Mouse (Mus musculus) neural tube, embryonic 14.5 days (tissue): ENCODE results near the gene P2ry1. TPM values are rescaled to one million over a fixed set of nuclear protein-coding genes. Genes with fewer than 3 reads are reported as not detected.
A peak's percentile ranks its signal among the peaks of the same experiment; 100 is the strongest.

ENCODE experiments used
- ATAC-seq: fragments of 200-750 bp; cut with Nextera tagmentation; 2 replicates; pipeline ENCODE4 v1.8.0; 2017; ENCODE audit warnings: low read depth, mild to moderate bottlenecking, moderate TSS enrichment, moderate library complexity
- H3K27ac ChIP-seq: fragments of 300-500 bp; sonication (generic); 2 replicates; pipeline ENCODE4 v1.5.1; 2014; ENCODE audit warnings: low read depth, mild to moderate bottlenecking, control low read depth, low read length, moderate library complexity, mixed read lengths
- H3K27me3 ChIP-seq: fragments of 300-500 bp; sonication (generic); 2 replicates; pipeline ENCODE4 v1.6.1; 2014; ENCODE audit warnings: low read length; ENCODE audit not compliant: control insufficient read depth, insufficient read depth
- H3K36me3 ChIP-seq: fragments of 300-500 bp; sonication (generic); 2 replicates; pipeline ENCODE4 v1.6.1; 2014; ENCODE audit warnings: low read length, mixed read lengths; ENCODE audit not compliant: control insufficient read depth, insufficient read depth
- H3K4me1 ChIP-seq: fragments of 300-500 bp; sonication (generic); 2 replicates; pipeline ENCODE4 v1.6.1; 2014; ENCODE audit warnings: low read length; ENCODE audit not compliant: control insufficient read depth, insufficient read depth
- H3K4me2 ChIP-seq: fragments of 300-500 bp; sonication (generic); 2 replicates; pipeline ENCODE4 v1.6.1; 2014; ENCODE audit warnings: mild to moderate bottlenecking, low read depth, low read length, control low read depth
- H3K4me3 ChIP-seq: fragments of 300-500 bp; sonication (generic); 2 replicates; pipeline ENCODE4 v1.5.1; 2014; ENCODE audit warnings: low read depth, low read length, control low read depth, mixed read lengths
- H3K9ac ChIP-seq: fragments of 300-500 bp; sonication (generic); replicated peaks from 2 replicates; pipeline ENCODE4 v1.6.1; 2014; ENCODE audit warnings: low read depth, mild to moderate bottlenecking, control low read depth, low read length, mixed read lengths
- H3K9me3 ChIP-seq: fragments of 300-500 bp; sonication (generic); 2 replicates; pipeline ENCODE4 v1.6.1; 2016; ENCODE audit warnings: low read length; ENCODE audit not compliant: control insufficient read depth
- WGBS: fragments of 180-500 bp; shearing (Covaris S2); extraction: QIAGEN DNeasy Blood & Tissue Kit; methylation state at CpG from one replicate; pipeline ENCODE4 v1.1.7; 2014; 5-methylcytosine and 5-hydroxymethylcytosine counted together
- polyA plus RNA-seq: library from polyadenylated mRNA; unstranded; fragments of >200 nt; fragmentation: Nextera tagmentation; extraction: Ambion mirVana; gene quantifications from 2 replicates; pipeline ENCODE4 v1.2.1, GENCODE M21; 2014

Gene P2ry1
- 1.7 and 3.5 TPM in 2 replicates for polyA plus RNA-seq

DNA sequence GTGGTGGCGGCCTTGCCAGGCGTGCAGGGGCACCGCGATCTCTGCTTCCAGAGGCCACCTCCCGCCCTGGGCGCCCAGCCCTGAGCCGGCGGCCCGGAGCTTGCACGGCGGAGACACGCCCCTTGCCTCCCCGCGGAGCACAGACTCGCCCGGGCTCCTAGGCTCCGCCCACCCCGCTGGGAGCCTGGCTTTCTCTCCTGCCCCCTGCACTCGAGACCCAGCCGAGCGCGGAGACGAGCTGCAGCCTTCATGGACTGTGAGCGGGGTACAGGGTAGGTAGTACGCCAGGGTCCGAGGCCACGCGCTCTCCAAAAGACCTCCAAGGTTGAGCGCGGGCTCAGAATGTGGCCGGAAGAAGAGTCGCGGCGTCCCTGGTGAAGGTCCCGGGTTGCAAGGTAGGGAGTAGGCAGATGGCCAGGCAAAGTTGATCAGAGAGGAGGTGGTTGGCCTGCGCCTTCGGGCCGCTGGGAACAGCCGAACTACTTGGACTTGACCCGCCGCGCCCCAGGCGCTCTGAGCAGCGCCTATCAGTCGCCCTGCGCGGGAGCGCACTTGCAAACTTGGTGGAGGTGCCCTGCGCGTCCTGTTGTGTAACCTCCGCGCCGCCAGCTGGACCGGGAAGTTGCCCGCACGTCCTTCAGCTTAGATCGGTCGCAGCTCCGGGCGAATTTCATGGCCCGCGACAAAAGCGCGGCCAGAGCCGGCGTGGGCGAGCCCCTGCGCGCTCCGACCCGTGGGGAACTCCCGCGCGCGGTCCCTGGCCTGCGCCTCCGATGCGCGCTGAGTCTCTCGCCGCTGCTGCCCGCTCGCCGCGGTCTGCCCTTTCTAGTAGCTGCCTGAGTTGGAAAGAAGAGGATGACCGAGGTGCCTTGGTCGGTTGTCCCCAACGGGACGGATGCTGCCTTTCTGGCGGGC, at the start of gene P2ry1:
Gene P2ry1, plus strand, starts transcription at position 209 of the 915 bp plus-strand sequence.
- Histone ChIP-seq H3K36me3 (no peaks in the 10 kb centered on the region), H3K4me1 (no peaks in the 10 kb centered on the region), H3K4me2 (peak within 1 kb of the TSS; percentile 99), H3K27me3 (peaks cover 13% of the 10 kb centered on the region), H3K9me3 (no peaks in the 10 kb centered on the region), H3K9ac (peak within 1 kb of the TSS; percentile 56), H3K4me3 (peak within 1 kb of the TSS; percentile 60), H3K27ac (no peak within 1 kb of the TSS)
- peak; percentile 97 for ATAC-seq
- WGBS: under 1% methylated on average over 90 of the region's 90 CpGs

- Histone ChIP-seq H3K4me2 (no peak overlapping the region), H3K27ac (no peak overlapping the region), H3K9me3 (no peaks in the 10 kb centered on the region), H3K9ac (no peak overlapping the region), H3K4me1 (no peaks in the 10 kb centered on the region), H3K27me3 (no peaks in the 10 kb centered on the region), H3K4me3 (no peak overlapping the region), H3K36me3 (no peaks in the 10 kb centered on the region)
- WGBS: 63% methylated on average over 5 of the region's 5 CpGs
- no peak for ATAC-seq
These were observed 49.3 kb upstream of the P2ry1 start for GRCm38 (mm10) chr3:60953199-60953736.

DNA sequence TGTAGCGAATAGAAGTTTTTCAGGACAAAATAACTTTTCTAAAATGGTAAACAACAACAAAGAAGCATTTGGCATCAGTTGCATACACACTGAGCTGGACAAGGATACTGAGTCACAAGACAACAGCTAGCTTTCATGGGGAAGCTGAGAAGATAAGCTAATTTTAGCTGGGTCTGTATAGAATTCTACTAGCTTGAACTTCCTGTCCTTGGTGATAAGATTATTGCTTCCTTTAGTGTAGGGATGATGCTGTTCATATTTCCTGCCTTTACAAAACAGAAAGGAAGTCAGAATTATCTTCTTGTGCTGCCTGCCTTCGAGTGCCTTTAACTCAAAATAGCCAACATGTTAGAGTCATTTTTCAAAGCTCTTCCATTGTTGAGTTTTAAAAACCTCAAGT, 48.5 kb upstream of the P2ry1 start:
- H3K4me2 ChIP-seq: no peak overlapping the region
- no peaks in the 10 kb centered on the region for H3K36me3 ChIP-seq
- H3K9me3 ChIP-seq: no peaks in the 10 kb centered on the region
- ATAC-seq: no peak
- H3K27me3 ChIP-seq: no peaks in the 10 kb centered on the region
- H3K27ac ChIP-seq: no peak overlapping the region
- no peak overlapping the region for H3K9ac ChIP-seq
- no peak overlapping the region for H3K4me3 ChIP-seq
- 85% methylated on average over 2 of the region's 2 CpGs for WGBS
- no peaks in the 10 kb centered on the region for H3K4me1 ChIP-seq

- Histone ChIP-seq H3K9ac (no peak overlapping the region), H3K4me2 (no peak overlapping the region), H3K4me3 (no peak overlapping the region), H3K4me1 (no peaks in the 10 kb centered on the region), H3K27ac (no peak overlapping the region), H3K36me3 (no peaks in the 10 kb centered on the region), H3K27me3 (no peaks in the 10 kb centered on the region), H3K9me3 (no peaks in the 10 kb centered on the region)
- no peak for ATAC-seq
- WGBS: 89% methylated on average over 2 of the region's 2 CpGs
These were observed 43.8 kb upstream of the P2ry1 start for GRCm38 (mm10) chr3:60958769-60959168.

DNA sequence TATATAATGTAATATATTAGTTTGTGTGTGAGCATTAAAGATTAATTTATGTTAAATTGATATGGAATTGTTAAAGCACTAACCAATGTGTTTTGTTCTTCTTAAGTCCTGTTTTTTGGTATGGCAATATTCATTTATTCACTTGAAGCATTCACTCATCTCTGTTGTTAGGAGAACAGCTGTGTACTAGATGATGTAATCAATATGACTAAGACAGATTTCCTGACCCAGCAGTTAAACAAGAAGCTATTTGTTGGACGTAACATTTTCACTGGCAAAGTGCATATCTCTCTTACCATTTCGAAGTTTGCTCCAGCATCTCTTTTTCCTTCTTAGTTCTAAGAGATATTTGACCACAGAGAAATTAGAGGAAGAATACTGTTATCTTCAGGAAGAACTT, 37.5 kb upstream of the P2ry1 start:
- H3K27ac ChIP-seq: no peak overlapping the region
- no peak for ATAC-seq
- H3K36me3 ChIP-seq: no peaks in the 10 kb centered on the region
- no peaks in the 10 kb centered on the region for H3K9me3 ChIP-seq
- no peaks in the 10 kb centered on the region for H3K27me3 ChIP-seq
- no peaks in the 10 kb centered on the region for H3K4me1 ChIP-seq
- no peak overlapping the region for H3K4me3 ChIP-seq
- no peak overlapping the region for H3K4me2 ChIP-seq
- WGBS: 83% methylated on average over 2 of the region's 2 CpGs
- no peak overlapping the region for H3K9ac ChIP-seq

- H3K27ac ChIP-seq: no peak overlapping the region
- no peak overlapping the region for H3K4me2 ChIP-seq
- H3K4me3 ChIP-seq: no peak overlapping the region
- H3K27me3 ChIP-seq: no peaks in the 10 kb centered on the region
- ATAC-seq: no peak
- no peaks in the 10 kb centered on the region for H3K4me1 ChIP-seq
- WGBS: 88% methylated on average over 1 of the region's 1 CpGs
- no peaks in the 10 kb centered on the region for H3K36me3 ChIP-seq
- no peaks in the 10 kb centered on the region for H3K9me3 ChIP-seq
- H3K9ac ChIP-seq: no peak overlapping the region
These were observed 27.7 kb upstream of the P2ry1 start for GRCm38 (mm10) chr3:60974944-60975343.

GRCm38 (mm10) chr3:60982109-60982508, 20.5 kb upstream of the P2ry1 start:
- Histone ChIP-seq H3K9ac (no peak overlapping the region), H3K27me3 (no peaks in the 10 kb centered on the region), H3K27ac (no peak overlapping the region), H3K4me2 (no peak overlapping the region), H3K9me3 (no peaks in the 10 kb centered on the region), H3K36me3 (no peaks in the 10 kb centered on the region), H3K4me1 (no peaks in the 10 kb centered on the region), H3K4me3 (no peak overlapping the region)
- 91% methylated on average over 3 of the region's 3 CpGs for WGBS
- ATAC-seq: no peak

DNA sequence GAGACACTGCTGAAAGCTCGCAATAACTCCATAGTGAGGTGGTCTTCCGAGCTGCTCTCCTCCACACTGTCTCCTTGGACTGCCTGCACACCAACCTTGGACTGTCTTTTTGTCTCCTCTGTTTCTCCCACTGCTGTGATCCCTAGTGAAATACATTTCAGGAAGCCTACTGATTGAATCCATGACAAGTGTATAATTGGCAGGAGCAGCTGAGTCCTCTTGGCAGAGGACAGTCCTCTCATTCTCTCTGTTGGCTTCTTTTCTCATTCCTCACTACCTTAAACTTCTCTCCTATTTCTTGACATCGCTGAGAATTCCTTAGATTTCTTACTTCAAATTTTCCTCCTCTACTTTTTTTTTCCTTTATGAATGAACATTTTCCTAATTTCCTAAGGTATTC, 4.5 kb upstream of the P2ry1 start:
- Histone ChIP-seq H3K27me3 (peaks cover 3% of the 10 kb centered on the region), H3K36me3 (no peaks in the 10 kb centered on the region), H3K4me2 (no peak overlapping the region), H3K4me1 (no peaks in the 10 kb centered on the region), H3K4me3 (no peak overlapping the region), H3K9me3 (no peaks in the 10 kb centered on the region), H3K27ac (no peak overlapping the region), H3K9ac (no peak overlapping the region)
- ATAC-seq: no peak
- 80% methylated on average over 3 of the region's 3 CpGs for WGBS

DNA sequence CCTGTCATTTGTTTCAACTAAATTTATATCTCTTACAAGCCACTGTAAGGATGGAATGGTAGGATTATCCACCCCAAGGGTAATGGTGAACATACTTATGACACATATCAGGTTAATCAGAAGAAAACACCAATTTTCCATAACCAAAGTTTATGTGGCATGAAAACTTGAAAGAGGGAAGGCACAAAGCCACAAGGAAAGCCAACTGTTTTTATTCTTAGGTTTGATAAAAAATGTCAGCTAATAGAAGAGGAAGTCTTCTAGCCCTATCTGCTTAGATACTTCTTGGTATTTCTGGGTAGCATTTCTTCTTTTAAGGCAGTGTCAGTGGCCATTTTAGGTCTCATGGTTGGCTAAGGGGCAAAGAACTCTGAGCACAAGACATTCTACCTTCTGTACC, 2.9 kb upstream of the P2ry1 start:
- Histone ChIP-seq H3K36me3 (no peaks in the 10 kb centered on the region), H3K4me2 (no peak overlapping the region), H3K27ac (no peak overlapping the region), H3K9ac (no peak overlapping the region), H3K27me3 (peaks cover 13% of the 10 kb centered on the region), H3K4me1 (no peaks in the 10 kb centered on the region), H3K9me3 (no peaks in the 10 kb centered on the region), H3K4me3 (no peak overlapping the region)
- ATAC-seq: no peak
